9 mouse cellular contexts compared by ENCODE assay signal in the genomic region with DNA sequence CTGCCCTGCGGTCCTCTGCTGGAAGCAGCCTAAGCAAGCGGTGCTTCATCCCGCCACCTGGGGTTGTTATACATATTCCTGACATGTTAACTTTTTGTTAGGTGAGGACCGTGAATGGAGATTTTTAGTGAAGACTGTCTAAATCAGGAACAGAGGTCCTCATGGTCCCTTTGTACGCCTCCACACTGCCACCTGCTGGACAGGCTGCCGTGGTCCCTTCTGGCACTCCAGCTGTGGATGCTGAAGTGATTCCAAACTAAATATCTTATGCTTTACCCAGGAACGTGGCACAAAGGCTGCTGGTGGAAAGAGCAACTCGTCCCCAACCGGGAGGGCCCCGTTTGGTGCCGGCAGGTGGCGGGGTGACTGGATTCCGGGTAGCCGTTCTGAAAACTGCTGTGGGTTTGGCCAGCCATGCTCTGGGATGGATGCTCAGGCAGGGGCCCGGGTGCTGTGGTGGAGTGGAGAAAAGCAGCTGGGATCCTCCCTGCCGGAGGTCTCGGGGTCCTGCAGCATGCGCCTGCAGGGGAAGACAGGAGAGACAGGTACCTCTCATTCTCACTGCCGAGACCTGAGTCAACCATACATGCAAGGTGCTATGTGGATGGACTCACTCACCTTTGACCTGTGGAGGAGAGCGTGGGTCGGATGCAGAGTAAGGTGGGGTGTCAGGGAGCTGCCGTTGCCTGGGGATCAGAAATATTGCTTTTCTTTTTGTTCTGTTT. TPM values are rescaled to one million over a fixed set of nuclear protein-coding genes. Genes with fewer than 3 reads are reported as not detected.
DNase-seq lines count a peak whose midpoint lies in the region; ATAC-seq lines count a peak whose summit lies in the region.
"Had no signal": no experiment of that assay in that cellular context is flagged by ENCODE, and none has a peak within 500 bp of the region (broad histone marks: within the 10 kb centered on the region; RNA-seq: fewer than 3 reads in every experiment).

No protein-coding gene starts in this region.

- H3K36me3 ChIP-seq in heart, embryonic 14.5 days (ENCODE audit: control insufficient read depth, insufficient read depth, low read length), result no peaks in the 10 kb centered on the region
- no peaks in the 10 kb centered on the region for H3K36me3 ChIP-seq in liver, embryonic 13.5 days
- no peaks in the 10 kb centered on the region for H3K36me3 ChIP-seq in neural tube, embryonic 13.5 days

- DNase-seq in CD4-positive helper T cell, adult 2 months (ENCODE audit: low read depth, low spot score), result peak; percentile 57
- peak; percentile 90 for DNase-seq in brain, adult 2 months (ENCODE audit: low read depth, low spot score)
- peak; percentile 48 for DNase-seq in fibroblast of lung, adult 2 months (ENCODE audit: low read depth)
- peak; percentile 94 for DNase-seq in kidney, postnatal 10 days
- peak; percentile 33 for DNase-seq in liver, embryonic 13.5 days
- peak; percentile 33 for DNase-seq in telencephalon, adult 2 months (ENCODE audit: low read depth, low spot score)

- H3K4me2 ChIP-seq in heart, embryonic 14.5 days (ENCODE audit: low read length), result peak overlapping the region; percentile 51
- no peak overlapping the region for H3K4me2 ChIP-seq in liver, embryonic 13.5 days
- peak overlapping the region; percentile 49 for H3K4me2 ChIP-seq in neural tube, embryonic 13.5 days

- no peak overlapping the region for H3K4me3 ChIP-seq in heart, embryonic 14.5 days (ENCODE audit: control insufficient read depth in 1 of 2, insufficient read depth in 1 of 2, low read depth in 1 of 2, low read length in 2 of 2)
- H3K4me3 ChIP-seq in liver, embryonic 13.5 days (replicated peaks), result no peak overlapping the region
- H3K4me3 ChIP-seq in neural tube, embryonic 13.5 days, result 0 out of 2 replicates have a peak overlapping the region, but pooled peaks have one; percentile 9
- H3K4me3 ChIP-seq: erythroblast, embryonic 14.5 days had no signal

- 0 out of 2 replicates have a peak, but pooled peaks have one; percentile 54 for ATAC-seq in heart, embryonic 14.5 days (ENCODE audit: insufficient number of reproducible peaks, insufficient read depth, low FRiP score, low read depth)
- ATAC-seq in liver, embryonic 13.5 days (ENCODE audit: low read depth), result no peak
- ATAC-seq in neural tube, embryonic 13.5 days (ENCODE audit: low read depth), result peak; percentile 74; the same call in 1 of the 2 replicates

- no peaks in the 10 kb centered on the region for H3K4me1 ChIP-seq in heart, embryonic 14.5 days (ENCODE audit: control insufficient read depth in 2 of 2, insufficient read depth in 2 of 2, low read length in 2 of 2)
- H3K4me1 ChIP-seq in liver, embryonic 13.5 days (replicated peaks), result no peaks in the 10 kb centered on the region
- peaks cover 5% of the 10 kb centered on the region for H3K4me1 ChIP-seq in neural tube, embryonic 13.5 days (replicated peaks)

- 26% methylated on average over 22 of the region's 22 CpGs for WGBS in heart, embryonic 14.5 days
- WGBS in liver, embryonic 13.5 days (ENCODE audit: insufficient replicate concordance), result 23% methylated on average over 22 of the region's 22 CpGs
- whole genome bisulfite sequencing in neural tube, embryonic 13.5 days, result 23% methylated on average over 22 of the region's 22 CpGs

- no peaks in the 10 kb centered on the region for H3K27me3 ChIP-seq in heart, embryonic 14.5 days (ENCODE audit: control insufficient read depth, insufficient read depth, low read length)
- no peaks in the 10 kb centered on the region for H3K27me3 ChIP-seq in liver, embryonic 13.5 days
- H3K27me3 ChIP-seq in neural tube, embryonic 13.5 days, result no peaks in the 10 kb centered on the region

- no peak overlapping the region for H3K9ac ChIP-seq in heart, embryonic 14.5 days (ENCODE audit: low read length)
- H3K9ac ChIP-seq in liver, embryonic 13.5 days, result no peak overlapping the region
- peak overlapping the region; percentile 48; the same call in 1 of the 2 replicates for H3K9ac ChIP-seq in neural tube, embryonic 13.5 days

- no peak overlapping the region for H3K27ac ChIP-seq in heart, embryonic 14.5 days (replicated peaks in 1 of 2; ENCODE audit: control insufficient read depth in 1 of 2, insufficient read depth in 1 of 2, low read depth in 2 of 2, low read length in 2 of 2)
- H3K27ac ChIP-seq in liver, embryonic 13.5 days, result no peak overlapping the region
- no peak overlapping the region for H3K27ac ChIP-seq in neural tube, embryonic 13.5 days (replicated peaks)

- H3K9me3 ChIP-seq in heart, embryonic 14.5 days (ENCODE audit: control insufficient read depth, low read length), result no peaks in the 10 kb centered on the region
- no peaks in the 10 kb centered on the region for H3K9me3 ChIP-seq in liver, embryonic 13.5 days (replicated peaks)
- no peaks in the 10 kb centered on the region for H3K9me3 ChIP-seq in neural tube, embryonic 13.5 days

RNA-seq across cellular contexts. Expression of a gene that starts 47.8 kb away (rescaled TPM):
- polyA plus RNA-seq in heart, embryonic 14.5 days (2014; fragmentation: Nextera tagmentation; extraction: Ambion mirVana), result 0.26 and 0.34 TPM in 2 replicates
- 0.07 TPM in 1 of 2 replicates, not detected in the other for polyA plus RNA-seq in liver, embryonic 13.5 days (2015; fragmentation: Nextera tagmentation; extraction: Ambion mirVana)
- 0.15 and 0.27 TPM in 2 replicates for polyA plus RNA-seq in neural tube, embryonic 13.5 days (2015; fragmentation: Nextera tagmentation; extraction: Ambion mirVana)
- polyA plus RNA-seq: erythroblast, embryonic 14.5 days had no signal

Comparison
In these comparisons a context has a peak if more than half of its experiments do, and no peak if none do; other contexts are left out.
1. DNase-seq: peak in every context shown above with its lines; median percentile 94 in kidney, postnatal 10 days; 90 in brain, adult 2 months; 57 in CD4-positive helper T cell, adult 2 months; 48 in fibroblast of lung, adult 2 months; 33 in liver, embryonic 13.5 days; 33 in telencephalon, adult 2 months.